Mouse (Mus musculus) olfactory bulb, adult 2 months (tissue): ENCODE measurements around the gene Col15a1. TPM values are rescaled to one million over a fixed set of nuclear protein-coding genes. Genes with fewer than 3 reads are reported as not detected.

Experiments
- H3K27ac ChIP-seq: fragments of 200-500 bp; 2 replicates; pipeline ENCODE4 v1.5.1; 2012; ENCODE audit warnings: low read depth, low read length; ENCODE audit not compliant: insufficient read depth
- H3K4me1 ChIP-seq: fragments of 200-500 bp; 2 replicates; pipeline ENCODE4 v1.6.1; 2012; ENCODE audit warnings: low read length; ENCODE audit not compliant: control insufficient read depth, insufficient read depth
- H3K4me3 ChIP-seq: fragments of 200-500 bp; 2 replicates; pipeline ENCODE4 v1.5.1; 2012; ENCODE audit warnings: mild to moderate bottlenecking, low read depth, low read length, moderate library complexity; ENCODE audit not compliant: insufficient read depth
- CTCF ChIP-seq: fragments of 200-500 bp; IDR thresholded peaks from 2 replicates; pipeline ENCODE4 v1.5.1; 2012; ENCODE audit warnings: low read depth, mild to moderate bottlenecking, low read length, moderate library complexity; ENCODE audit not compliant: insufficient read depth
- POLR2A ChIP-seq: fragments of 200-500 bp; IDR thresholded peaks from 2 replicates; pipeline ENCODE4 v1.6.1; 2012; ENCODE audit warnings: mild to moderate bottlenecking, low read depth, low read length, moderate library complexity; ENCODE audit not compliant: insufficient read depth
- WGBS: fragments of 180-500 bp; shearing (Covaris S2); methylation state at CpG from one replicate; pipeline ENCODE4 v1.1.7; 2018; 5-methylcytosine and 5-hydroxymethylcytosine counted together
- polyA plus RNA-seq: library from polyadenylated mRNA; stranded (reverse); fragments of >200 nt; gene quantifications from 2 replicates; pipeline ENCODE4 v1.2.4, GENCODE M21; 2012; ENCODE audit warnings: low replicate concordance; ENCODE audit not compliant: missing spikeins, insufficient read depth, insufficient read length

Col15a1 gene
- polyA plus RNA-seq, 1 experiment = not detected

DNA sequence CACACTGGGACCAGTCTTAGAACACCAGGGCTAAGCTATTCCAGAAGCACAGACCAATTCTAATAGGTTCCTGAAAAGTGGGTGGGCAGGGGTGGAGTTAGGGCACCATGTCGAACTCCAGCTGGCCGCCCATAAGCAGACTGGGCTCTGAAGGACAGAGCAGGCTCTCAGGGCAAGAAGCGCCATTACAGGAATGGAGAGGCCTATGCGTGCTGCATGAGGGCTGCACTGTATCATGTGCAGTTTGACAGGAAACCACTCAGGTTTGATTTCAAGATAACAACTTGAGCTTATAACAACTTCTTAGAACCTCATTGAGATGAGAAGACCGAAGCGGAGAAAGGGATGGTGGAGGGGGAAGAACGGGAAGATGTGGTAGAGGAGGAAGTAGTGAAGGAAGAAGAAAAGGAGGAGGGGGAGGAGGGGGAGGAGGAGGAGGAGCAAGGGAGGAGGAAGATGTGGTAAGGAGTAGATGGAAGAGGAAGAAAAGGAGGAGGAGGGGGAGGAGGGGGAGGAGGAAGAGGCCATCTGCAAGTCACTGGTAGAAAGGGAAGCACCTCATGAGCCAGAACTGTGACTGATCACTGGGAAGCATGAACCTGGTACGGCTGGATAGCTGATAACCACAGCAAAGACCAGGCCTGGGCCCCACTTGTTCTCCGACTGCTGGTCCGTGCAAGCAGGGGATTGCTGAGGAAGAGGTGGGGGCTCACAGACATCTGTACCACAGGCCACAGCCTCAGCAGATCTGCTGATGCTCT, 111.8 kb downstream of the Col15a1 start:
- no peak for TF ChIP-seq CTCF
- no peak for TF ChIP-seq POLR2A
- Histone ChIP-seq H3K27ac (no peak overlapping the region), H3K4me3 (no peak overlapping the region), H3K4me1 (peaks cover 4% of the 10 kb centered on the region; the same call in 1 of the 2 replicates)
- WGBS = 93% methylated on average over 10 of the region's 10 CpGs

GRCm38 (mm10) chr4:47322315-47322714, 114.4 kb downstream of the Col15a1 start:
- H3K4me3 ChIP-seq = no peak overlapping the region
- 87% methylated on average over 3 of the region's 3 CpGs for WGBS
- H3K27ac ChIP-seq = no peak overlapping the region
- H3K4me1 ChIP-seq = no peaks in the 10 kb centered on the region
- TF ChIP-seq CTCF (no peak), POLR2A (no peak)

GRCm38 (mm10) chr4:47324206-47324605, 116.2 kb downstream of the Col15a1 start:
- WGBS = 78% methylated on average over 1 of the region's 1 CpGs
- Histone ChIP-seq H3K27ac (no peak overlapping the region), H3K4me3 (no peak overlapping the region), H3K4me1 (no peaks in the 10 kb centered on the region)
- TF ChIP-seq POLR2A = no peak
- no peak for TF ChIP-seq CTCF

DNA sequence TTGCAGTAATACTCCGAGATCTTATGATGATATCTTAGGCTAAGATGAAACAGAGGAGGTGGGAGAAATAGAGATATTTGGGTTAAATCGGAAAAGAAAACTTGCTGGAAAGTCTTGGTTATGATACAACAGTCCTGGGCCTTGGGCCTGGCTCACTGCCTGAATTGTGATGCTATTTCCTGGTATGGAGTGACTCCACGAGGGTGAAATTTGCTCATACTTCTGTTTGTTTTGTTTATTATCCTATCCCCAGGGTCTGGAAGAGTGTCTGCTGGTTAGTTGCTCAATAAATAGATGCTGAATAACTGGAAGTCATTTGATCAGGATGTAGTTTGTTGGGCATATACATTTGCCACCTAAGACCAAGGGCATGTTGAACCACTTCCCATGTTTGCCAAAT, 119.8 kb downstream of the Col15a1 start:
- WGBS = 86% methylated on average over 3 of the region's 3 CpGs
- no peak overlapping the region for H3K27ac ChIP-seq
- H3K4me3 ChIP-seq = no peak overlapping the region
- TF ChIP-seq POLR2A = no peak
- no peak for TF ChIP-seq CTCF
- no peaks in the 10 kb centered on the region for H3K4me1 ChIP-seq

- WGBS = 30% methylated on average over 1 of the region's 1 CpGs
Measured at GRCm38 (mm10) chr4:47329285-47329684, 121.3 kb downstream of the Col15a1 start.

GRCm38 (mm10) chr4:47330378-47331052, 122.6 kb downstream of the Col15a1 start:
- H3K4me3 ChIP-seq = no peak overlapping the region
- 92% methylated on average over 13 of the region's 13 CpGs for WGBS
- no peak overlapping the region for H3K27ac ChIP-seq
- TF ChIP-seq CTCF = no peak
- TF ChIP-seq POLR2A = no peak
- no peaks in the 10 kb centered on the region for H3K4me1 ChIP-seq

More at GRCm38 (mm10) chr4:47329285-47329684, 121.3 kb downstream of the Col15a1 start:
- Histone ChIP-seq H3K27ac (no peak overlapping the region), H3K4me3 (no peak overlapping the region), H3K4me1 (no peaks in the 10 kb centered on the region)
- TF ChIP-seq POLR2A (no peak), CTCF (no peak)

DNA sequence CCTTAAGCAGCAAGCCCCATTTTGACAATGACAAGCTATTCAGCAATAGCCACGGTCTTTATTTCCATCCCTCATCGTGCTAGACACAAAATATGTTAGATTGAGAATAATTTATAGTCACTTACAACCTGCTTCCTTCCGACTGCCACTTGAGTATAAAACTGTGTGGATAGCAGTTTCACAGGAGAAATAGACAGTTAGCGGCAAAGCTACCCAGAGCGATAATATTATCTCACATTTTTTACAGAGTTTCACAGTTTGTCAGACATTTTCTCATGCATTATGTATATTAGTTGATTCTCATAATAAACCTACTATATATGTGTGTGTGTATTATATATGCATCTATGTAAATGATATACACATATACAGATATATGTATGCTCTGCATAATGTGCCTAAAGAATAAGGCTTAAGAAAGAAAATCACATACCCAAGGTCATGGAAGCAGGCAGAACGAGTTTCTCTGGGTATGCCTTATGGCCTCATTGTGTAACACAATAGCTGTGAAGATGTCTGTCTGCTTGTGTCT, 124.9 kb downstream of the Col15a1 start:
- Histone ChIP-seq H3K4me3 (no peak overlapping the region), H3K27ac (no peak overlapping the region), H3K4me1 (no peaks in the 10 kb centered on the region)
- TF ChIP-seq CTCF (no peak), POLR2A (no peak)
- WGBS = 91% methylated on average over 6 of the region's 6 CpGs

DNA sequence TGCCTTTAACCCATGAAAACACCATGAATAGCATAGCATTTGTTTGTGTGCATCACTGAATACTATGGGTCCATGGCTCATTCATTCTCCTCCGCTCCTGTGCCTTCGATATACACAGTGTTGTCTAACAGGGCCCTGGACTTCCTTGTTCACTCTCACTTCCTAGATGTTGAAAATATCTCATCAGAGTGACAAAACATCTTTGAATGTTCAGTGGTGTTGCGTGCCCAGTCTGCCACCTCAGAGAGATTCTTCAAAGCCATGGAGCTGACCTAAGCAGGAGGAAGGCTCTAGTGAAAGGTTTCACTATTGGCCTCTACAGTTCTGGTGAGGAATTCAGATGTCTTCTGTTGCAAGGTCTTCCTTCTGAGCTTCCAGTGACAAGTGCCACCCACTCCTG, 125.6 kb downstream of the Col15a1 start:
- WGBS = 96% methylated on average over 3 of the region's 3 CpGs
- H3K27ac ChIP-seq = no peak overlapping the region
- H3K4me3 ChIP-seq = no peak overlapping the region
- TF ChIP-seq CTCF = no peak
- no peak for TF ChIP-seq POLR2A
- no peaks in the 10 kb centered on the region for H3K4me1 ChIP-seq
